Mouse (Mus musculus): Measurements from ENCODE around the gene Neurl4. TPM values are rescaled to one million over a fixed set of nuclear protein-coding genes. Genes with fewer than 3 reads are reported as not detected.

Gene Neurl4
- polyA plus RNA-seq, 1 experiment = 58.1 TPM

DNA sequence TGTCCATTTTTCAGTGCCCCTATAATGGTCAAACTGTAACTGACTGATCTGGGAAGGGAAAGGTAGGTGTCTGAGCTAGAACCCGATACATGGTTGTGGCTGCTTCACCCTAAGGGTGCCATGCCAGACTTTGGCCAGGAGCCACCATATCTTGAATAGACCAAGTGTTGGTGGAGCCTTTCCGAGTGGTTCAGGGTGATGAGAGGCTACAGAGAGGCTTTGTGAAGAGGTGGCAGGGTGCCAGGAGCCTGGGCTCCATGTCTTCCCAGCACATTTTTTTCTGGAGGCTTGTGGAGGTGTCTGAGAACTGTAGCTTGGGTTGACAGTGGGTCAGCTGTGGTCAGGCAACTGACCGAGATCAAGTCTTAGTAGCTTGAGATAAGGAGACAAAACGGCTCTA lies 9.4 kb upstream of the Neurl4 start:
- DNase-seq = no peak
- Histone ChIP-seq H3K4me1 (ENCODE audit: control insufficient read depth, insufficient read depth, low read length) (no peaks in the 10 kb centered on the region), H3K4me3 (replicated peaks; ENCODE audit: extremely low read depth, low read depth, low read length) (no peak overlapping the region)
- 40% methylated on average over 4 of the region's 4 CpGs for WGBS
- no peak for TF ChIP-seq POLR2A (IDR thresholded peaks at IDR 0.05; ENCODE audit: borderline replicate concordance, extremely low read depth, low read depth, low read length)
- no peak for TF ChIP-seq CTCF (IDR thresholded peaks at IDR 0.05; ENCODE audit: insufficient read depth, low read length)

DNA sequence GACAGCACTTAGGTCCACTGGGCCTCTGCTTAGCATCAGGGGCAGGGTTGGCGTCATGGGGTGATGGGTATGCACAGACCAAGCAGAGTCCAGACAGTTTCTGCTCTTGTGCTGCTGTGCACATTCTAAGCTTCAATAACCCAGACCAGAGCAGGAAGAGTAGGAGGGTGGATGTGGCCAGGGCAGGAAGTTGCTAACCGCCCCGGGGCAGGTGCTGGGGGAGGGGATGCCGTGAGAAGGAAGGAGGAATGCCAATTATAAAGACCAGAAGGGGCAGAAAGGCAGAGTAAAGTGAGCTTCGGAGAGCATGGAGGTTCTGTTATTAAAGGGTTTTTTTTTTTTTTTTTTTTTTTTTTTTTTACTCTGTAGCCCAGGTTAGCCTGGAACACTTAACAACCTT lies 6.2 kb upstream of the Neurl4 start:
- H3K4me3 ChIP-seq (replicated peaks; ENCODE audit: extremely low read depth, low read depth, low read length) = peak overlapping the region; percentile 54
- H3K4me1 ChIP-seq (ENCODE audit: control insufficient read depth, insufficient read depth, low read length) = no peaks in the 10 kb centered on the region
- no peak for TF ChIP-seq POLR2A (IDR thresholded peaks at IDR 0.05; ENCODE audit: borderline replicate concordance, extremely low read depth, low read depth, low read length)
- no peak for TF ChIP-seq CTCF (IDR thresholded peaks at IDR 0.05; ENCODE audit: insufficient read depth, low read length)
- 66% methylated on average over 5 of the region's 5 CpGs for WGBS
- DNase-seq = no peak

DNA sequence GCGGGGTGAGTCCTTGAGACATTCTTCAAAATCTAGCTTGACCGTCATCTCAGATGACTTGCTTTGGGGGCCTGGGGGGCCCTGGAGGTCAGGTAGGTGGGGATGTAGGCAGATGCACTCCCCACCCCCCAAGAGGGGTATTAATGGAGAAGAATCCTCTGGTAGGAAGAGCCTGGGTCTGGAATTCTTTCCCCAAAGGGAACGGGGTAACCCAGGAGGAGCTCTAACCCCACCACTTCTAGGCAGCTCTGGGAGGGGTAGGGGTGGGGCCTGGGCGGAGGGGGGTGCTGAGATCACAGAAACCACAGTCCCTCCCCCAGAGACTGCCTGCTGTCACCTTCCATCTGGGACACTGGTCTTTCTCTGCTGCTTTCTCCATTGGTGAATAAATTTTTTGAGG lies 5.6 kb upstream of the Neurl4 start, which contains the start of gene Acap1:
Gene Acap1, minus strand, starts transcription at position 249 of the 400 bp plus-strand sequence.
- TF ChIP-seq POLR2A (IDR thresholded peaks at IDR 0.05; ENCODE audit: borderline replicate concordance, extremely low read depth, low read depth, low read length) = no peak
- TF ChIP-seq CTCF (IDR thresholded peaks at IDR 0.05; ENCODE audit: insufficient read depth, low read length) = no peak
- Histone ChIP-seq H3K4me1 (ENCODE audit: control insufficient read depth, insufficient read depth, low read length) (0 out of 2 replicates have a peak, but pooled peaks cover 1% of the 10 kb centered on the region), H3K4me3 (replicated peaks; ENCODE audit: extremely low read depth, low read depth, low read length) (peak within 1 kb of the TSS; percentile 54)
- 61% methylated on average over 4 of the region's 4 CpGs for WGBS
- no peak for DNase-seq

DNA sequence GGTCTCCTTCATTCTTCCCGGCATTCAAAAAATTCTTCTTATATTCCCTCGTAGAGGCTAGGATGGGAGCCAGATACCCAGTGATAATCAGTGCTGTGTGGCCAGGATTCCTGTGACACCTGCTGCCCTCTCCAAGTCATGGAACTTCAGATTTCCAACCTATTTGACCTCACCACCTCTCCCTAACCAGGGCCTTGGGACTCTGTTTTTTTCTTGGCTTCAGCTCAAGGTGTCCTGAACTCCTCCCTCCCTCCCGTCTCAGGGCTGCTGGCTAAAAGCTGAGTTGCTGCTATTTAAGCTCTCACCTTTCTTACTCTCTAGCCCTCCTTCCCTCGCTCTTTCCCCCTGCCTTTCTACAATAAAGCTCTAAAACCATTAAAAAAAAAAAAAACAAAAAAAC lies 1.0 kb upstream of the Neurl4 start:
- 33% methylated on average over 4 of the region's 4 CpGs for WGBS
- DNase-seq = no peak

DNA sequence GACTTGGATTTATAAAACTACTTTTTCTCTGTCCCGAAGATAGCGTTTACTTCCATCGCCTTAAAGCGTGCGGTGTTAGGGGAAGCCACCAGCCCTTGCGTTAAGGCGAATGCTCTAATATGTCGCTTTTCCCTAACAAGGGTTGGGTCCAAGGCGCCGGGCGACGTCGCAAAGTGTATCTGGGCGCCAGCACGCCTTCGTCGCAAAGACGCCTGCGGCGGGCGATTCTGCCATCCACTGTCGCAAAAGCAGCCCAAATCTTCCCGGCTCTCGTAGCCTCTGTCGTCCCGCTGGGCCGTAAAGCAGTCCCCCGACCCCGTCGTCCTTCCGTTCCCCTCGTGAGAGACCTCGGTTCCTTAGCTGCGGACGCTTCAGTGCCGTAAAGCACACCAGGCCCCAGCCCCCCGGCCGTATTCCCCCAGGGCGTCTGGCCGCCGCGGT lies 554 bp downstream of the Neurl4 start:
- H3K4me3 ChIP-seq (replicated peaks; ENCODE audit: extremely low read depth, low read depth, low read length) = peak overlapping the region; percentile 77
- TF ChIP-seq POLR2A (IDR thresholded peaks at IDR 0.05; ENCODE audit: borderline replicate concordance, extremely low read depth, low read depth, low read length) (peak; percentile 89; the same call in 1 of the 2 replicates), CTCF (IDR thresholded peaks at IDR 0.05; ENCODE audit: insufficient read depth, low read length) (no peak)
- WGBS = under 1% methylated on average over 42 of the region's 42 CpGs
- peaks cover 3% of the 10 kb centered on the region; the same call in 1 of the 2 replicates for H3K4me1 ChIP-seq (ENCODE audit: control insufficient read depth, insufficient read depth, low read length)
- peak; percentile 91 for DNase-seq

More for the DNA sequence above, 1.0 kb upstream of the Neurl4 start:
- Histone ChIP-seq H3K4me1 (ENCODE audit: control insufficient read depth, insufficient read depth, low read length) (peaks cover 3% of the 10 kb centered on the region; the same call in 1 of the 2 replicates), H3K4me3 (replicated peaks; ENCODE audit: extremely low read depth, low read depth, low read length) (no peak overlapping the region)
- no peak for TF ChIP-seq POLR2A (IDR thresholded peaks at IDR 0.05; ENCODE audit: borderline replicate concordance, extremely low read depth, low read depth, low read length)

DNA sequence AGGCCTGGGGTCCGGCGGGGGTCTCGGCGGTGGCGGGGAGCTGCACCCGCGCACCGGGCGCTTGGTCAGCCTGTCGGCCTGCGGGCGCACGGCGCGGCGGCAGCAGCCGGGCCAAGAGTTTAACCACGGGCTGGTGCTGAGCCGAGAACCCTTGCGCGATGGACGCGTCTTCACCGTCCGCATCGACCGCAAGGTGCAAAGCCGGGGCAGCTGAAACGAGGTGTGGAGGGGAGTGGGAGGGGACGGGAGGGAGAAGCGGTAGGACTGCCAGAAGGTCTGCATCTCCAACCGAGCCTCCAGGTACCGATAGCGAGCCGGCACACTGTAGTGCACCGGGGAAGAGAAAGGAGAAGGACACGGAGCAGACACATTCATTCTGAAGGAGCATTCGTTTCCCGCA lies 1.1 kb downstream of the Neurl4 start:
- no peak for DNase-seq
- under 1% methylated on average over 39 of the region's 39 CpGs for WGBS
- Histone ChIP-seq H3K4me1 (ENCODE audit: control insufficient read depth, insufficient read depth, low read length) (peaks cover 3% of the 10 kb centered on the region; the same call in 1 of the 2 replicates), H3K4me3 (replicated peaks; ENCODE audit: extremely low read depth, low read depth, low read length) (peak overlapping the region; percentile 77)
- no peak for TF ChIP-seq POLR2A (IDR thresholded peaks at IDR 0.05; ENCODE audit: borderline replicate concordance, extremely low read depth, low read depth, low read length)
- no peak for TF ChIP-seq CTCF (IDR thresholded peaks at IDR 0.05; ENCODE audit: insufficient read depth, low read length)

DNA sequence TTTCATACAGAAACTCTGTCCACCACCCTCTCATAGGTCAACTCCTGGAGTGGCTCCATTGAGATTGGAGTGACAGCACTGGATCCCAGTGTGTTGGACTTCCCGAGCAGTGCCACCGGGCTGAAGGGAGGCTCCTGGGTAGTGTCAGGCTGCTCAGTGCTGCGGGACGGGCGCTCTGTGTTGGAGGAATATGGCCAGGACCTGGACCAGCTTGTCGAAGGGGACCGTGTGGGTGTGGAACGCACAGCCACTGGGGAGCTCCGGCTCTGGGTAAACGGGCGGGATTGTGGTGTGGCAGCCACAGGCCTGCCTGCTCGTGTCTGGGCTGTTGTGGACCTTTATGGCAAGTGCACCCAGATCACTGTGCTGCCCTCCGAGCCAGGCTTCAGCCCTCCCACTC lies 2.1 kb downstream of the Neurl4 start:
- Histone ChIP-seq H3K4me3 (replicated peaks; ENCODE audit: extremely low read depth, low read depth, low read length) (no peak overlapping the region), H3K4me1 (ENCODE audit: control insufficient read depth, insufficient read depth, low read length) (peaks cover 3% of the 10 kb centered on the region; the same call in 1 of the 2 replicates)
- TF ChIP-seq POLR2A (IDR thresholded peaks at IDR 0.05; ENCODE audit: borderline replicate concordance, extremely low read depth, low read depth, low read length) = no peak
- TF ChIP-seq CTCF (IDR thresholded peaks at IDR 0.05; ENCODE audit: insufficient read depth, low read length) = no peak
- WGBS = 84% methylated on average over 13 of the region's 13 CpGs
- no peak for DNase-seq

DNA sequence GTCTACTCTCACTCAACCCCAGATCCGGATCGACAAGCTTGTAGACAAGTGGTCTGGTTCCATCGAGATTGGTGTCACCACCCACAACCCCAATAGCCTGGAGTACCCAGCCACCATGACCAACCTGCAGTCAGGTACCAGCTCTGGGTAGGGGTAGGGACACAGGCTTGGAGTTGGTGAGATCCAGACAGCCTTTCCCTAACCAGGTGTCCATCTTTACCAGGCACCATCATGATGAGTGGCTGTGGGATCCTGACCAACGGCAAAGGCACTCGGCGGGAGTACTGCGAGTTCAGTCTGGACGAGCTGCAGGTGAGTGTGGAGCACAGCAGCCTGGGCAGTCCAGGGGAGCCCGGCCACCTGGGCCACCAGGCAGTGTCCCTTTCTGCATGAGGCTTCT lies 3.4 kb downstream of the Neurl4 start:
- TF ChIP-seq POLR2A (IDR thresholded peaks at IDR 0.05; ENCODE audit: borderline replicate concordance, extremely low read depth, low read depth, low read length) (no peak), CTCF (IDR thresholded peaks at IDR 0.05; ENCODE audit: insufficient read depth, low read length) (no peak)
- DNase-seq = no peak
- Histone ChIP-seq H3K4me1 (ENCODE audit: control insufficient read depth, insufficient read depth, low read length) (peaks cover 3% of the 10 kb centered on the region; the same call in 1 of the 2 replicates), H3K4me3 (replicated peaks; ENCODE audit: extremely low read depth, low read depth, low read length) (no peak overlapping the region)
- WGBS = 93% methylated on average over 9 of the region's 9 CpGs

DNA sequence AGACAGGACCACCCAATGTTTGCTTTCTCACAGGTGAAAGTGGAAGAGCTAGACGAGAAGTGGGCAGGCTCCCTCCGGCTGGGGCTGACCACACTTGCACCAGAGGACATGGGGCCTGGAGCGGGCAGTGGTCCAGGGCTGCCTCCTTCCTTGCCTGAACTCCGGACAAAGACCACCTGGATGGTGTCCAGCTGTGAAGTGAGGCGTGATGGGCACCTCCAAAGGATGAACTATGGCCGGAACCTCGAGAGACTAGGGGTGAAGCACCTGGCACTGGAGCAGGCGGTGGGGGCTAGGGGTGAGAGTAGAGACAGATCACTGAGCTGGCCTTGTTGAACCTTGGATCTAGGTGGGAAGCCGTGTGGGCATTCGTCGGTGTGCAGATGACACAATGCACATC lies 7.8 kb downstream of the Neurl4 start:
- H3K4me1 ChIP-seq (ENCODE audit: control insufficient read depth, insufficient read depth, low read length) = peaks cover 5% of the 10 kb centered on the region
- no peak for TF ChIP-seq CTCF (IDR thresholded peaks at IDR 0.05; ENCODE audit: insufficient read depth, low read length)
- TF ChIP-seq POLR2A (IDR thresholded peaks at IDR 0.05; ENCODE audit: borderline replicate concordance, extremely low read depth, low read depth, low read length) = no peak
- WGBS = 92% methylated on average over 11 of the region's 11 CpGs
- DNase-seq = no peak
- no peak overlapping the region for H3K4me3 ChIP-seq (replicated peaks; ENCODE audit: extremely low read depth, low read depth, low read length)

DNA sequence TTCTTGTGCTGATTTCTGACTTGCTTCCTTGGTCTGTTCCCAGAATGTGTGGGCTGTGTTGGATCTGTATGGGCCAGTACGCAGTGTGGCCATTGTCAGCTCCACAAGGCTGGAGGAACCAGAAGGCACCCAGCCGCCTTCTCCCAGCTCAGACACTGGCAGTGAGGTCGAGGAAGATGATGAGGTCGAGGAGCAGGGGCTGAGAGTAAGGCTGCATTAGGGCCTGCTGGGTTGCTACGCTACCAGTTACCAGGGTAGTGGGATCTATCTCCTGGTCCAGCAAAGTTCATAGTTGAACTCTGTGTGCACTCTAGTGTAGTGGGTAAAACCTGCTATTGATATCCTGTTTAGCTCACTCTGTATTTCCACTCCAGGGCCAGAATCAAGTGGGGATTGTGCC lies 8.3 kb downstream of the Neurl4 start:
- Histone ChIP-seq H3K4me1 (ENCODE audit: control insufficient read depth, insufficient read depth, low read length) (peaks cover 5% of the 10 kb centered on the region), H3K4me3 (replicated peaks; ENCODE audit: extremely low read depth, low read depth, low read length) (no peak overlapping the region)
- DNase-seq = no peak
- 91% methylated on average over 5 of the region's 5 CpGs for WGBS
- TF ChIP-seq POLR2A (IDR thresholded peaks at IDR 0.05; ENCODE audit: borderline replicate concordance, extremely low read depth, low read depth, low read length) (no peak), CTCF (IDR thresholded peaks at IDR 0.05; ENCODE audit: insufficient read depth, low read length) (no peak)
